Mouse (Mus musculus): ENCODE measurements at regions not wholly inside any gene's neighbourhood (a gene's known extent, or its start where the extent isn't known, plus 50 kb on each side); places are given as distances from the start of the nearest gene placed in this dataset.

DNA sequence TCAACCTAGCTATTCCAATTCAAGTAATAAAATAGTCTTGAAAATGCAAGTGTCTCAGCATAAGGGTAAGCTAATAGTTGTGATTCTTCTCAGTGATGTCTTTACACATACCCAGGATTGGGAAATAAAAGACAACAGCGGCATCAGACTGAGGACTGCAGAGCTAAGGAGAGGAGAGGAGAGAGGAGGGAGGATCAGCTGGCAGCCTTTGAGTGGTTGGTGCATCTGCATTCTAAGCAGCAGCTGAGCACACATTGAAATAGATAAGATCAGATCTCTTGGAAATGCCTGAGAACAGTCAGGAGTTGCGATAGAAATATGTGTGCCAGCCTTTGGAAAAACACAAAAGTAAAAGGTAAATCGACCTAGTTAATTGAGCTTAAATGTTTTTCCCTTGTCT lies 480.3 kb upstream of the Mpdz start:
- Histone ChIP-seq H3K9ac (ENCODE audit: control insufficient read depth, low read depth, low read length, poor library complexity, severe bottlenecking) (no peak overlapping the region), H3K27me3 (ENCODE audit: control insufficient read depth in 1 of 2, insufficient read depth in 2 of 2, low read length in 2 of 2) (no peaks in the 10 kb centered on the region), H3K9me3 (replicated peaks; ENCODE audit: insufficient read depth, low read length) (no peaks in the 10 kb centered on the region), H3K27ac (ENCODE audit: control insufficient read depth, low read depth, low read length) (no peak overlapping the region), H3K36me3 (ENCODE audit: control insufficient read depth in 1 of 2, insufficient read depth in 2 of 2, low read length in 2 of 2) (no peaks in the 10 kb centered on the region), H3K4me3 (ENCODE audit: control insufficient read depth in 1 of 2, insufficient read depth in 1 of 2, low read depth in 2 of 2, low read length in 2 of 2) (no peak overlapping the region), H3K79me2 (ENCODE audit: control insufficient read depth, insufficient read depth, low read length, poor library complexity) (no peaks in the 10 kb centered on the region), H3K4me1 (ENCODE audit: control insufficient read depth in 1 of 2, insufficient read depth in 2 of 2, low read length in 2 of 2) (no peaks in the 10 kb centered on the region)
- no peak for DNase-seq (ENCODE audit: low read depth, low spot score)
- no peak for TF ChIP-seq MAFK (IDR thresholded peaks at IDR 0.05; ENCODE audit: borderline replicate concordance, low read depth, low read length)
- TF ChIP-seq USF1 (IDR thresholded peaks at IDR 0.05; ENCODE audit: low read depth, low read length) = no peak
- TF ChIP-seq E2F4 (IDR thresholded peaks at IDR 0.05; ENCODE audit: borderline replicate concordance, low read depth, low read length) = no peak
- TF ChIP-seq MAX (IDR thresholded peaks at IDR 0.05; ENCODE audit: low read length) = no peak
- no peak for TF ChIP-seq RCOR1 (IDR thresholded peaks at IDR 0.05; ENCODE audit: low read depth, low read length)
- TF ChIP-seq USF2 (IDR thresholded peaks at IDR 0.05; ENCODE audit: borderline replicate concordance in 1 of 2, insufficient read depth in 1 of 2, low read depth in 1 of 2, low read length in 2 of 2) = no peak
- no peak for TF ChIP-seq ZMIZ1 (IDR thresholded peaks at IDR 0.05; ENCODE audit: low read depth, low read length)
- TF ChIP-seq MXI1 (IDR thresholded peaks at IDR 0.05; ENCODE audit: low read depth, low read length) = no peak
- no peak for TF ChIP-seq MYC (IDR thresholded peaks at IDR 0.05; ENCODE audit: low read depth, low read length)
- TF ChIP-seq EP300 (IDR thresholded peaks at IDR 0.05; ENCODE audit: low read depth in 1 of 2, low read length in 2 of 2) = no peak
- no peak for TF ChIP-seq GATA1 (IDR thresholded peaks at IDR 0.05; ENCODE audit: low read depth, low read length)
- TF ChIP-seq TBP (IDR thresholded peaks at IDR 0.05; ENCODE audit: low read depth, low read length) = no peak
- no peak for TF ChIP-seq SMC3 (IDR thresholded peaks at IDR 0.05; ENCODE audit: low read depth, low read length)
- no peak for TF ChIP-seq CHD2 (IDR thresholded peaks at IDR 0.05; ENCODE audit: low read length)
- no peak for TF ChIP-seq RAD21 (IDR thresholded peaks at IDR 0.05; ENCODE audit: low read depth, low read length)
- TF ChIP-seq POLR2AphosphoS5 (IDR thresholded peaks at IDR 0.05; ENCODE audit: borderline replicate concordance, low read depth, low read length) = no peak

- Histone ChIP-seq H3K79me2 (ENCODE audit: control insufficient read depth, insufficient read depth, low read length, poor library complexity) (no peaks in the 10 kb centered on the region), H3K4me1 (ENCODE audit: control insufficient read depth in 1 of 2, insufficient read depth in 2 of 2, low read length in 2 of 2) (no peaks in the 10 kb centered on the region), H3K4me3 (ENCODE audit: control insufficient read depth in 1 of 2, insufficient read depth in 1 of 2, low read depth in 2 of 2, low read length in 2 of 2) (no peak overlapping the region), H3K27me3 (ENCODE audit: control insufficient read depth in 1 of 2, insufficient read depth in 2 of 2, low read length in 2 of 2) (no peaks in the 10 kb centered on the region), H3K27ac (ENCODE audit: control insufficient read depth, low read depth, low read length) (no peak overlapping the region), H3K9me3 (replicated peaks; ENCODE audit: insufficient read depth, low read length) (no peaks in the 10 kb centered on the region), H3K36me3 (ENCODE audit: control insufficient read depth in 1 of 2, insufficient read depth in 2 of 2, low read length in 2 of 2) (no peaks in the 10 kb centered on the region), H3K9ac (ENCODE audit: control insufficient read depth, low read depth, low read length, poor library complexity, severe bottlenecking) (no peak overlapping the region)
- no peak for DNase-seq (ENCODE audit: low read depth, low spot score)
- TF ChIP-seq NELFE (IDR thresholded peaks at IDR 0.05; ENCODE audit: low read depth, low read length) = no peak
- TF ChIP-seq ZKSCAN1 (IDR thresholded peaks at IDR 0.05; ENCODE audit: low read depth, low read length) = no peak
- TF ChIP-seq POLR2A (IDR thresholded peaks at IDR 0.05; ENCODE audit: control insufficient read depth in 1 of 2, insufficient read depth in 1 of 2, low read depth in 1 of 2, low read length in 2 of 2, poor library complexity in 1 of 2) = no peak
- no peak for TF ChIP-seq CHD1 (IDR thresholded peaks at IDR 0.05; ENCODE audit: low read depth, low read length)
- TF ChIP-seq ETS1 (IDR thresholded peaks at IDR 0.05; ENCODE audit: low read depth, low read length) = no peak
- TF ChIP-seq POLR2AphosphoS2 (IDR thresholded peaks at IDR 0.05; ENCODE audit: low read length) = no peak
- no peak for TF ChIP-seq EP300 (IDR thresholded peaks at IDR 0.05; ENCODE audit: low read depth in 1 of 2, low read length in 2 of 2)
- no peak for TF ChIP-seq MAX (IDR thresholded peaks at IDR 0.05; ENCODE audit: low read length)
- no peak for TF ChIP-seq MYC (IDR thresholded peaks at IDR 0.05; ENCODE audit: low read depth, low read length)
- TF ChIP-seq HCFC1 (IDR thresholded peaks at IDR 0.05; ENCODE audit: low read depth, low read length) = no peak
- no peak for TF ChIP-seq ELF1 (IDR thresholded peaks at IDR 0.05; ENCODE audit: low read depth, low read length)
- no peak for TF ChIP-seq E2F4 (IDR thresholded peaks at IDR 0.05; ENCODE audit: borderline replicate concordance, low read depth, low read length)
- no peak for TF ChIP-seq UBTF (IDR thresholded peaks at IDR 0.05; ENCODE audit: borderline replicate concordance, insufficient read depth, low read depth, low read length)
- no peak for TF ChIP-seq ZC3H11A (IDR thresholded peaks at IDR 0.05; ENCODE audit: low read depth, low read length)
- TF ChIP-seq TCF12 (IDR thresholded peaks at IDR 0.05; ENCODE audit: low read depth, low read length) = no peak
- no peak for TF ChIP-seq MAZ (IDR thresholded peaks at IDR 0.05; ENCODE audit: low read depth, low read length)
- TF ChIP-seq GABPA (IDR thresholded peaks at IDR 0.05; ENCODE audit: low read depth, low read length) = no peak
Observed at GRCm38 (mm10) chr4:81914971-81915370, 472.4 kb upstream of the Mpdz start.

All from MEL (cell line).